Mouse (Mus musculus) 3T3-L1 (cell line): ENCODE data around the gene Panx1.

Source experiments
- DNase-seq: peaks from one replicate; pipeline ENCODE4 v3.0.0-alpha.2; 2015; ENCODE audit warnings: low read depth, low spot score

Gene Panx1

GRCm38 (mm10) chr9:14970805-14971525 lies 74.3 kb downstream of the Panx1 start:
- DNase-seq, result no peak

GRCm38 (mm10) chr9:14970211-14970610 lies 75.1 kb downstream of the Panx1 start:
- no peak for DNase-seq

DNA sequence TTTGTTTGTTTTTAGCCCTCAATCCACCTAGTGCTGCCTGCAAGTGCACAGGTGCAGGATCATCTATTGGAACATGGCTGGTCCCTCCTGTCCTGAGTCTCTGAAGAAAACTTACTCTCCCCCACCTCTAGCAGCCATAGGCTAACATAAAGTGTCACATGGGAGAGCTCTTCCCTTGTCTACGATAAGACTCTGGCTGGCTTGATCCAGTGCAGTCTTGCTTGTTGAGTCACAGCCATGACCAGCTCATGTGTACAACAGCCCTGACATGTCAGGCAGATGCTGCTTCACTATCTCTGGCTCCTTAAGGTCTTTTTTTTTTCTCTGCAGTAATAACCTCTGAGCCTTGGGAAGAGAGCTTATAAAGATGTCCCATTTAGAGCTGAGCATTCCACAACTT lies 77.7 kb downstream of the Panx1 start:
- no peak for DNase-seq

GRCm38 (mm10) chr9:14966787-14967186 lies 78.5 kb downstream of the Panx1 start:
- DNase-seq, result no peak

DNA sequence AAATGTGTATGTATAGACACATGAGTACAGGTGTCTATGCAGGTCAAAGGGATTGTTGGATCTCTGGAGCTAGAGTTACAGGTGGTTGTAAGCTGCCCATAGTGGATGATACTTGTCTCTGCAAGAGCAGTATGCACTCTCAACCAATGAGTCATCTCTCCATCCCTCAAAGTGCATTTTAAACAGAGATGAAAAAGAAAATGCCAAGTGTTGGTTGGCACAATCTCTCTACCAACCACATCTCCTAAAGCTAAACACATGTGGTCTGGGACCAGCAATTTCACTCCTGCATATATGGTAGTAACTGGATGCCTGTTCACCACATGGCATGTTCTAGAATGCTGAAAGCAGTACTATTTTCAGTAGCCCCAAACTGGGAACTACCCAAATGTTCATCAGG lies 79.9 kb downstream of the Panx1 start:
- DNase-seq, result no peak

DNA sequence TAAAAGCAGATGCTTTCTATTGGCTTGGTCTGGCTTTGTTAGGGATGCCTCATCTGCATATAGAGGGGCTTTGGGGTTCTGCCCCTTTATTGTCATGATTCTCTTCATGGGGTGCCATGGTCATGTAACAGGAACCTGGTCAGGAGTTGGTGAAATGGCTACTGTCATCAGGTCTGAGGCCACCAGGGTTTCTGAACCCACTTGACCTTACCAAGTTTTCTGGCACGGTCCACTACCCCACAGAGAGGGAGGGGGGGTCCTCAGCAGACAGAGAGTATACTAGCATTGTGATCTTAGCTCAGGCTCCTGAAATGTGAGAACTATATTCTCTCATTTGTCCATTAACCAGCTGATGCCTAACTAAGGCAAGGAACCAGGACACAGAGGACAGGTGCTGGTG lies 82.5 kb downstream of the Panx1 start:
- no peak for DNase-seq

- DNase-seq, result no peak
Observed at GRCm38 (mm10) chr9:14954659-14955058, 90.6 kb downstream of the Panx1 start.
